Comparison of ENCODE assay signal across 20 mouse cellular contexts in genomic region chr2:10525622-10526021, GRCm38 (mm10).
A peak's percentile ranks its signal among the peaks of the same experiment; 100 is the strongest.
DNase-seq lines count a peak whose midpoint lies in the region; ATAC-seq and TF ChIP-seq lines count a peak whose summit lies in the region.
"Had no signal": no experiment of that assay in that cellular context is flagged by ENCODE, and none has a peak within 500 bp of the region (broad histone marks: within the 10 kb centered on the region; RNA-seq: fewer than 3 reads in every experiment).

No protein-coding gene starts in this region.

- intact Hi-C loops in heart, postnatal 10 days (cut with DNase I) = no loop called here

- no peak for TF ChIP-seq CTCF in forebrain, postnatal 0 days (IDR thresholded peaks at IDR 0.05; ENCODE audit: low read depth)

- no peaks in the 10 kb centered on the region for H3K9me3 ChIP-seq in midbrain, embryonic 11.5 days (ENCODE audit: control insufficient read depth, low read length)
- no peaks in the 10 kb centered on the region for H3K9me3 ChIP-seq in midbrain, embryonic 10.5 days (replicated peaks)
- no peaks in the 10 kb centered on the region for H3K9me3 ChIP-seq in forebrain, postnatal 0 days (ENCODE audit: low read length)
- no peaks in the 10 kb centered on the region for H3K9me3 ChIP-seq in midbrain, embryonic 13.5 days
- H3K9me3 ChIP-seq: embryonic facial prominence, embryonic 10.5 days; limb, embryonic 10.5 days had no signal

- H3K9ac ChIP-seq in midbrain, embryonic 11.5 days (ENCODE audit: low read length) = no peak overlapping the region
- H3K9ac ChIP-seq in forebrain, postnatal 0 days = no peak overlapping the region
- no peak overlapping the region for H3K9ac ChIP-seq in midbrain, embryonic 13.5 days (replicated peaks)

- H3K4me3 ChIP-seq in midbrain, embryonic 11.5 days (ENCODE audit: low read depth, low read length) = no peak overlapping the region
- no peak overlapping the region for H3K4me3 ChIP-seq in midbrain, embryonic 10.5 days
- no peak overlapping the region for H3K4me3 ChIP-seq in forebrain, postnatal 0 days (ENCODE audit: low read depth, low read length)
- H3K4me3 ChIP-seq in midbrain, embryonic 13.5 days (replicated peaks) = no peak overlapping the region
- H3K4me3 ChIP-seq: embryonic facial prominence, embryonic 10.5 days; erythroblast, embryonic 14.5 days; limb, embryonic 10.5 days had no signal

- H3K27ac ChIP-seq in midbrain, embryonic 11.5 days (ENCODE audit: low read depth, low read length) = no peak overlapping the region
- no peak overlapping the region for H3K27ac ChIP-seq in midbrain, embryonic 10.5 days (replicated peaks)
- H3K27ac ChIP-seq in forebrain, postnatal 0 days (ENCODE audit: low read depth, low read length) = no peak overlapping the region
- H3K27ac ChIP-seq in midbrain, embryonic 13.5 days = no peak overlapping the region
- H3K27ac ChIP-seq: embryonic facial prominence, embryonic 10.5 days; limb, embryonic 10.5 days had no signal

- no peak for DNase-seq in midbrain, embryonic 11.5 days (ENCODE audit: low spot score, missing footprints)
- no peak for DNase-seq in midbrain, embryonic 10.5 days (ENCODE audit: low spot score)
- DNase-seq in forebrain, postnatal 0 days = peak; percentile 43
- DNase-seq in retina, embryonic 14.5 days (ENCODE audit: low spot score) = peak; percentile 22
- no peak for DNase-seq in embryo, embryonic 9.5 days (ENCODE audit: extremely low spot score)
- DNase-seq in cerebellum, adult 11 months = no peak
- no peak for DNase-seq in heart, postnatal 10 days
- DNase-seq: adrenal gland, postnatal 25 days; cerebellum, postnatal 25 days; heart, adult 11 months; lung, adult 2 months; lung, postnatal 36 days; right cerebral cortex, adult 18-20 months; thymus, postnatal 36 days had no signal

- H3K36me3 ChIP-seq in midbrain, embryonic 11.5 days (ENCODE audit: control insufficient read depth, insufficient read depth, low read length) = no peaks in the 10 kb centered on the region
- no peaks in the 10 kb centered on the region for H3K36me3 ChIP-seq in midbrain, embryonic 10.5 days
- H3K36me3 ChIP-seq in forebrain, postnatal 0 days (ENCODE audit: insufficient read depth) = no peaks in the 10 kb centered on the region
- no peaks in the 10 kb centered on the region for H3K36me3 ChIP-seq in midbrain, embryonic 13.5 days
- H3K36me3 ChIP-seq: embryonic facial prominence, embryonic 10.5 days; limb, embryonic 10.5 days had no signal

- H3K4me2 ChIP-seq in midbrain, embryonic 11.5 days = no peak overlapping the region
- H3K4me2 ChIP-seq in forebrain, postnatal 0 days (ENCODE audit: low read depth) = no peak overlapping the region
- H3K4me2 ChIP-seq in midbrain, embryonic 13.5 days (replicated peaks) = no peak overlapping the region
- H3K4me2 ChIP-seq: liver, embryonic 11.5 days had no signal

- no peaks in the 10 kb centered on the region for H3K27me3 ChIP-seq in midbrain, embryonic 11.5 days (ENCODE audit: control insufficient read depth, insufficient read depth, low read length)
- no peaks in the 10 kb centered on the region for H3K27me3 ChIP-seq in midbrain, embryonic 10.5 days (ENCODE audit: low read depth, poor library complexity, severe bottlenecking)
- H3K27me3 ChIP-seq in forebrain, postnatal 0 days (ENCODE audit: insufficient read depth, low read length) = no peaks in the 10 kb centered on the region
- no peaks in the 10 kb centered on the region for H3K27me3 ChIP-seq in midbrain, embryonic 13.5 days

- peak; percentile 38; the same call in 1 of the 2 replicates for ATAC-seq in midbrain, embryonic 11.5 days (ENCODE audit: low FRiP score)
- peak; percentile 36; the same call in 1 of the 2 replicates for ATAC-seq in forebrain, postnatal 0 days
- ATAC-seq in midbrain, embryonic 13.5 days = peak; percentile 93
- ATAC-seq: inflammation-experienced regulatory T-cells, adult 6 months had no signal

- H3K4me1 ChIP-seq in midbrain, embryonic 11.5 days (ENCODE audit: control insufficient read depth, insufficient read depth, low read length) = no peaks in the 10 kb centered on the region
- no peaks in the 10 kb centered on the region for H3K4me1 ChIP-seq in midbrain, embryonic 10.5 days
- H3K4me1 ChIP-seq in forebrain, postnatal 0 days (ENCODE audit: insufficient read depth) = no peaks in the 10 kb centered on the region
- peaks cover 9% of the 10 kb centered on the region for H3K4me1 ChIP-seq in midbrain, embryonic 13.5 days (replicated peaks)
- H3K4me1 ChIP-seq: embryonic facial prominence, embryonic 10.5 days had no signal

- WGBS in midbrain, embryonic 11.5 days = 71% methylated on average over 7 of the region's 7 CpGs
- WGBS in midbrain, embryonic 10.5 days = 88% methylated on average over 7 of the region's 7 CpGs
- WGBS in forebrain, postnatal 0 days = 17% methylated on average over 7 of the region's 7 CpGs
- 36% methylated on average over 7 of the region's 7 CpGs for WGBS in midbrain, embryonic 13.5 days

Comparison
In these comparisons a context has a peak if more than half of its experiments do, and no peak if none do; other contexts are left out.
1. ATAC-seq: peak in every context shown above with its lines; median percentile 93 in midbrain, embryonic 13.5 days; 38 in midbrain, embryonic 11.5 days; 36 in forebrain, postnatal 0 days.
2. DNase-seq: peak in forebrain, postnatal 0 days (single experiment) and retina, embryonic 14.5 days (single experiment); none in midbrain, embryonic 11.5 days (single experiment), midbrain, embryonic 10.5 days (single experiment), embryo, embryonic 9.5 days (single experiment), cerebellum, adult 11 months (single experiment) and heart, postnatal 10 days (0 of 2).